Mouse (Mus musculus) stomach, postnatal 0 days (tissue): ENCODE results near the gene Lmod2. TPM values are rescaled to one million over a fixed set of nuclear protein-coding genes. Genes with fewer than 3 reads are reported as not detected.

Experiments
- ATAC-seq: fragments of 200-750 bp; cut with Nextera tagmentation; 2 replicates; pipeline ENCODE4 v1.8.0; 2017; ENCODE audit not compliant: low FRiP score, low TSS enrichment
- DNase-seq: peaks from one replicate; pipeline ENCODE4 v3.0.0-alpha.2; 2016; ENCODE audit warnings: low spot score
- H3K27ac ChIP-seq: fragments of 300-500 bp; sonication (generic); replicated peaks from 2 replicates; pipeline ENCODE4 v1.5.1; 2014; ENCODE audit warnings: mild to moderate bottlenecking, control low read depth
- H3K27me3 ChIP-seq: fragments of 300-500 bp; sonication (generic); 2 replicates; pipeline ENCODE4 v1.6.1; 2014; ENCODE audit warnings: low read length; ENCODE audit not compliant: control insufficient read depth, insufficient read depth
- H3K36me3 ChIP-seq: fragments of 300-500 bp; sonication (generic); 2 replicates; pipeline ENCODE4 v1.6.1; 2014; ENCODE audit warnings: low read length, mixed read lengths; ENCODE audit not compliant: control insufficient read depth, insufficient read depth
- H3K4me1 ChIP-seq: fragments of 300-500 bp; sonication (generic); replicated peaks from 2 replicates; pipeline ENCODE4 v1.6.1; 2014; ENCODE audit warnings: antibody characterized with exemption; ENCODE audit not compliant: control insufficient read depth, insufficient read depth
- H3K4me2 ChIP-seq: fragments of 300-500 bp; sonication (generic); replicated peaks from 2 replicates; pipeline ENCODE4 v1.6.1; 2014; ENCODE audit warnings: low read depth, mild to moderate bottlenecking, control low read depth, moderate library complexity
- H3K4me3 ChIP-seq: fragments of 300-500 bp; sonication (generic); 2 replicates; pipeline ENCODE4 v1.5.1; 2014; ENCODE audit warnings: low read depth, low read length, control low read depth
- H3K9ac ChIP-seq: fragments of 300-500 bp; sonication (generic); 2 replicates; pipeline ENCODE4 v1.6.1; 2014; ENCODE audit warnings: mild to moderate bottlenecking, low read length, control low read depth, mixed read lengths
- H3K9me3 ChIP-seq: fragments of 300-500 bp; sonication (generic); 2 replicates; pipeline ENCODE4 v1.6.1; 2016; ENCODE audit warnings: low read length; ENCODE audit not compliant: control insufficient read depth
- CTCF ChIP-seq: IDR thresholded peaks from 2 replicates; pipeline ENCODE4 v1.5.1; 2016; ENCODE audit warnings: antibody characterized with exemption, low read depth, mild to moderate bottlenecking, moderate library complexity
- EP300 ChIP-seq: optimal IDR thresholded peaks from 2 replicates; pipeline ENCODE3; 2016; ENCODE audit warnings: antibody characterized with exemption
- WGBS: fragments of 180-500 bp; shearing (Covaris S2); extraction: QIAGEN DNeasy Blood & Tissue Kit; methylation state at CpG from one replicate; pipeline ENCODE4 v1.1.7; 2014; 5-methylcytosine and 5-hydroxymethylcytosine counted together
- polyA plus RNA-seq: library from polyadenylated mRNA; unstranded; fragments of >200 nt; fragmentation: Nextera tagmentation; extraction: Ambion mirVana; gene quantifications from 2 replicates; pipeline ENCODE4 v1.2.1, GENCODE M21; 2015

Lmod2 gene
- polyA plus RNA-seq, 1 experiment from 2014 or later = not detected

- H3K9ac ChIP-seq = no peak overlapping the region
- H3K4me2 ChIP-seq = no peak overlapping the region
- ATAC-seq = no peak
- DNase-seq = no peak
- no peaks in the 10 kb centered on the region for H3K9me3 ChIP-seq
- H3K27me3 ChIP-seq = no peaks in the 10 kb centered on the region
- H3K27ac ChIP-seq = no peak overlapping the region
- no peak overlapping the region for H3K4me3 ChIP-seq
- TF ChIP-seq CTCF (no peak), EP300 (no peak)
- no peaks in the 10 kb centered on the region for H3K4me1 ChIP-seq
- H3K36me3 ChIP-seq = no peaks in the 10 kb centered on the region
Measured at GRCm38 (mm10) chr6:24573319-24573718, 24.2 kb upstream of the Lmod2 start.

GRCm38 (mm10) chr6:24583456-24583855 lies 14.1 kb upstream of the Lmod2 start:
- DNase-seq (no peak), ATAC-seq (no peak)
- H3K4me2 ChIP-seq = no peak overlapping the region
- H3K4me3 ChIP-seq = no peak overlapping the region
- H3K36me3 ChIP-seq = no peaks in the 10 kb centered on the region
- H3K9ac ChIP-seq = no peak overlapping the region
- no peaks in the 10 kb centered on the region for H3K4me1 ChIP-seq
- H3K27ac ChIP-seq = no peak overlapping the region
- H3K9me3 ChIP-seq = no peaks in the 10 kb centered on the region
- TF ChIP-seq EP300 (no peak), CTCF (no peak)
- H3K27me3 ChIP-seq = no peaks in the 10 kb centered on the region
- WGBS = 81% methylated on average over 3 of the region's 3 CpGs

- H3K27me3 ChIP-seq = no peaks in the 10 kb centered on the region
- no peaks in the 10 kb centered on the region for H3K4me1 ChIP-seq
- 34% methylated on average over 10 of the region's 10 CpGs for WGBS
- H3K27ac ChIP-seq = no peak overlapping the region
- TF ChIP-seq EP300 = no peak
- TF ChIP-seq CTCF = no peak
- H3K4me2 ChIP-seq = no peak overlapping the region
- ATAC-seq = no peak
- DNase-seq = no peak
- H3K9me3 ChIP-seq = no peaks in the 10 kb centered on the region
- no peak overlapping the region for H3K9ac ChIP-seq
- H3K4me3 ChIP-seq = no peak overlapping the region
- H3K36me3 ChIP-seq = no peaks in the 10 kb centered on the region
Measured at GRCm38 (mm10) chr6:24585431-24586310, 11.9 kb upstream of the Lmod2 start.

GRCm38 (mm10) chr6:24586885-24587284 lies 10.7 kb upstream of the Lmod2 start:
- Histone ChIP-seq H3K27me3 (no peaks in the 10 kb centered on the region), H3K9me3 (no peaks in the 10 kb centered on the region), H3K4me2 (no peak overlapping the region), H3K4me1 (no peaks in the 10 kb centered on the region), H3K36me3 (no peaks in the 10 kb centered on the region), H3K4me3 (no peak overlapping the region), H3K27ac (no peak overlapping the region), H3K9ac (no peak overlapping the region)
- DNase-seq = no peak
- WGBS = 26% methylated on average over 3 of the region's 3 CpGs
- TF ChIP-seq EP300 = no peak
- ATAC-seq = no peak

DNA sequence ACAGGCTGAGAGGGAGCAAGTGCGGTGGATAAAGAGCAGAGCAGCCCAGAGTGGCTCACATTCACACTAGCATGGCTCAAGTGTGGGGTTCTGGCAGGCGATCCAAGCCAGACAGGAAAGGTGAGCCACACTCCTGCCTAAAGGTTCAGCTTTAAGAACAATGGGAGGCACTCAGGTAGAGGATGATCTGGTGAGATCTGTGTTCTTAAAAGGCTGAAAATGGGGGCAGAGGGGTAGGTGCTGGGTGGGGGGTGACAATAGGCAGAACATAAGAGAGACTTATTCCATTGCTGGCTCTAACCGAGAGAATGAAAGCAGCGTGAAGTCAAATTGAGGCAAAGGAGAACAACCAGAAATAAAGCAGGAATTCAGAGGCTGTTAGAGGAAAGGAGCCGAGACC lies 7.3 kb upstream of the Lmod2 start:
- no peak for DNase-seq
- ATAC-seq = no peak
- no peak overlapping the region for H3K4me3 ChIP-seq
- H3K27me3 ChIP-seq = no peaks in the 10 kb centered on the region
- WGBS = 93% methylated on average over 5 of the region's 5 CpGs
- no peak overlapping the region for H3K27ac ChIP-seq
- no peaks in the 10 kb centered on the region for H3K4me1 ChIP-seq
- no peak overlapping the region for H3K9ac ChIP-seq
- TF ChIP-seq CTCF = no peak
- no peak for TF ChIP-seq EP300
- no peak overlapping the region for H3K4me2 ChIP-seq
- no peaks in the 10 kb centered on the region for H3K9me3 ChIP-seq
- H3K36me3 ChIP-seq = no peaks in the 10 kb centered on the region

DNA sequence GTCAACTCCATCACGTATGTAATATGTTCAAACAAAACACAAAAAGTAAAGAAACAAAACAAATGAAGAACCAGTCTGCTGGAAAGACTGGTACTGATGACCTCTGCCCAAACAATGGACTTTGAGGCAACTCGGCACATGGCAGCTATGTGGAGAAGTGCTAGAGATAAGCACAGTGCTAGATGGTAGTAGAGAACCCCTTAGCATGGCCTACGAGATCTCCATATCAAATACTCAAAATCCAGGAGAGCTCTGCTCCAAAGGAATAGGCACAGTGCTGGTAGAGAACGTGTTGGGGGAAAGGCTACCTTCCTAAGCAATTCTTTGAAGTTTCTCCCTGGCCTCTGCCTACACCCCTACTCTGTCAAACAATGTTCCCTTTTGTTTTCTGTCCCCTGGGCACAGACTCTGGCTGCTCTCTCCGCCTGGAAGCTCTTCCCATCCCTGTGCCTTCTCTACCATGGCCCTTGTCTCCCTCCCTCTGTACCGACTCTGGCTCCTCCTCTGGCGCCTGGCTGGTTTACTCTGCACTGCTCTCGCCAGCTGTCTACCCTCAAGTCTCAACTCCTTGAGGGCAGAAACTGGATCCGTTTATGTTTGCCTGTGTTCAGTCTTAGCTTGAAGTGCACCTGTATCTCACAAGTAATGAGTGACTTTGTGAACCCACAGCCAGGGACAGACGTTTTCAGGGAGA lies 5.9 kb upstream of the Lmod2 start:
- Histone ChIP-seq H3K9me3 (no peaks in the 10 kb centered on the region), H3K9ac (no peak overlapping the region), H3K4me3 (no peak overlapping the region), H3K4me1 (no peaks in the 10 kb centered on the region), H3K36me3 (no peaks in the 10 kb centered on the region), H3K27me3 (no peaks in the 10 kb centered on the region), H3K4me2 (no peak overlapping the region), H3K27ac (no peak overlapping the region)
- DNase-seq (no peak), ATAC-seq (no peak)
- no peak for TF ChIP-seq EP300
- TF ChIP-seq CTCF = no peak
- WGBS = 38% methylated on average over 10 of the region's 10 CpGs
